Mouse (Mus musculus) cortical plate, adult 2 months (tissue): ENCODE measurements around the gene Nle1. TPM values are rescaled to one million over a fixed set of nuclear protein-coding genes. Genes with fewer than 3 reads are reported as not detected.
A peak's percentile ranks its signal among the peaks of the same experiment; 100 is the strongest.

ENCODE experiments used
- H3K27ac ChIP-seq: fragments of 200-500 bp; 2 replicates; pipeline ENCODE4 v1.5.1; 2012; ENCODE audit warnings: low read length, control low read depth, inconsistent platforms; ENCODE audit not compliant: insufficient read depth
- H3K4me1 ChIP-seq: fragments of 200-500 bp; 2 replicates; pipeline ENCODE4 v1.6.1; 2011; ENCODE audit warnings: low read length; ENCODE audit not compliant: control insufficient read depth, insufficient read depth
- H3K4me3 ChIP-seq: fragments of 200-500 bp; 2 replicates; pipeline ENCODE4 v1.5.1; 2011; ENCODE audit warnings: mild to moderate bottlenecking, low read length, control low read depth; ENCODE audit not compliant: insufficient read depth
- CTCF ChIP-seq: fragments of 200-500 bp; IDR thresholded peaks from 2 replicates; pipeline ENCODE4 v1.5.1; 2011; ENCODE audit warnings: mild to moderate bottlenecking, control low read depth, low read length; ENCODE audit not compliant: insufficient read depth; ENCODE audit errors: extremely low read depth
- POLR2A ChIP-seq: fragments of 200-500 bp; IDR thresholded peaks from 2 replicates; pipeline ENCODE4 v1.6.1; 2011; ENCODE audit warnings: mild to moderate bottlenecking, low read length, control low read depth; ENCODE audit not compliant: insufficient read depth; ENCODE audit errors: extremely low read depth
- polyA plus RNA-seq: library from polyadenylated mRNA; depleted of rRNA; stranded (reverse); fragments of >200 nt; gene quantifications from 2 replicates; pipeline ENCODE4 v1.2.3, GENCODE M21; 2012; rRNA removed

Nle1 gene
- polyA plus RNA-seq: 36.8 and 39.6 TPM in 2 replicates

DNA sequence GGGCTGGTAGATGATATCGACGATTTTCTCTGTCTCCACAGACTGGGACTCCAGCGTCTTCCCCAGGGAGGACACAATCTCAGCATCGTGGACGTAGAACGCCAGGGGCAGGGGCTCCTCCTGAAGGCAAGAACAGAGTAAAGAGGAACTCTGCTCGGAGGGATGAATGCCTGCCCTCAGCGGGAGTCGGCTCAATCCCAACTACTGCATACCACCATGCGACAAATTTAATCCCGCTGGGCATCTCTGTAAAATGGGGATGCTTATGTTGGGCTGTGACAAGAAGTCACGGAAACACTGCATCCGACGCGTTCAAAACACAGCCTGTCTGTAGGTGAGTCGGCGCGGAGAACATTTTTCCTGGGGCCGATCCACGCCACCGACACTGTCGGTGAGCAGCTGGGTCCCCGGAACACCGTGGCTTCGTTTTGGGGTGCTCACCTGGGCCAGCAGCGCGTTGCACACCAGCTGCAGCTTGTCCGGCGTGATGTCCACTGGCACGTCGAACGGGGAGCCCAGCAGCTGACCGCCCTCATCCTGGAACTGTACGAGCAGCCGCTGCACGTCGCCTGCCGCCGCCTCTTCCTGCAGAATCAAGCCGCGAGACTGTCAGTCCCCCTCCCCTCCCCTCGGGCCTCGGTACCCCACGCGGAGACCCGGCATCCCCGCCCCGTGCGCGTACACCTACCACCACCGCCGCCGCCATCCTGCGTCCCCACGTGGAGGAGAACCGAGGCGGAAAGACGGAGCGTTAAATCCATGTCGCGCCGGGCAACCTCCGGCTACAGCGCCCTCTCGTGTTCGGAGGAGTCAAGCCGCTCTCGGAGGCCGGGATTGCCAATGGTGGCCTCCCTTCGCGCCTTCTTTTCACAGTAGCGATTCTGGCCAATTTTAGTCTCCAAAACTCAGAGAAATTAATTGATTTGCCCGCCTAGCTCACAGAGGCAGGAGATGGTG is at the start of gene Nle1:
TSS of gene Nle1 (minus strand) at position 761 of the 957 bp plus-strand sequence.
- TF ChIP-seq POLR2A (0 out of 2 replicates have a peak, but pooled peaks have one; percentile 48), CTCF (peak; percentile 76)
- Histone ChIP-seq H3K4me3 (peak within 1 kb of the TSS; percentile 82), H3K27ac (no peak within 1 kb of the TSS), H3K4me1 (peaks cover 4% of the 10 kb centered on the region)

DNA sequence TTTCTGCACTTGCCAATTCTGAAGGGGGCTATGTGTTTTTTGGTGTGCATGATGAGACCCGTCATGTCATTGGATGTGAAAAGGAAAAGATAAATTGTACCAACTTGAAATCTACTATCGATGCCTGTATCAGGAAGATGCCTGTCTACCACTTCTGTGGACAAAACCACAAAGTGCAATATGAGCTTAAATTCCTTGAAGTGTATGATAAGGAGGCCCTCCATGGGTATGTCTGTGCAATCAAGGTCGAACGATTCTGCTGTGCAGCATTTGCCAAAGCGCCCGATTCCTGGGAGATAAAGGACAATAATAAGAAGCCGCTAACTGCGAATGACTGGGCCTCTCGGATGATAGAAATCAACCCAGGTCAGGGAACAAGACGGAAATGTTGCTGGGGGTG is 48.7 kb upstream of the Nle1 start:
- Histone ChIP-seq H3K4me3 (no peak overlapping the region), H3K27ac (no peak overlapping the region), H3K4me1 (no peaks in the 10 kb centered on the region)
- TF ChIP-seq CTCF: no peak
- TF ChIP-seq POLR2A: no peak

DNA sequence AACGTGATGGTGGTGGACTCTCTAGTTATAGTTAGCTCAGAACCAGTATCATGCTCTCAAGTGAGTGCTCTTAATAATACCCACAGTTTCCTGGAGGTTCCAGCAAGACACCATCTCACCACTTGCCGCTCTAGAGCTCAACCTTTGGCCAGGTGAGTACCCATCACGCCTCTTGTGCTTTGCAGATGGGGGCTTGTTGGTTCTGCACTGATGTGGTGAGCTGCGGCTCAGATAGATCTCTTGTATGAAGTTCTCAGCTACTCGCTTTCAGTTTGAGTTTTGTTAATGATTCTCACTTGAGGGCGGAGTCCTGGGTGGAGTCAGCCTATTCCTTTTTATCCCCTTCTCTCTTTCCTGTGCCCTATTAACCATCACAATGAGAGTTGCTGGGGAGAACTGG is 46.4 kb upstream of the Nle1 start:
- no peak for TF ChIP-seq CTCF
- TF ChIP-seq POLR2A: no peak
- no peak overlapping the region for H3K27ac ChIP-seq
- H3K4me1 ChIP-seq: no peaks in the 10 kb centered on the region
- H3K4me3 ChIP-seq: no peak overlapping the region

DNA sequence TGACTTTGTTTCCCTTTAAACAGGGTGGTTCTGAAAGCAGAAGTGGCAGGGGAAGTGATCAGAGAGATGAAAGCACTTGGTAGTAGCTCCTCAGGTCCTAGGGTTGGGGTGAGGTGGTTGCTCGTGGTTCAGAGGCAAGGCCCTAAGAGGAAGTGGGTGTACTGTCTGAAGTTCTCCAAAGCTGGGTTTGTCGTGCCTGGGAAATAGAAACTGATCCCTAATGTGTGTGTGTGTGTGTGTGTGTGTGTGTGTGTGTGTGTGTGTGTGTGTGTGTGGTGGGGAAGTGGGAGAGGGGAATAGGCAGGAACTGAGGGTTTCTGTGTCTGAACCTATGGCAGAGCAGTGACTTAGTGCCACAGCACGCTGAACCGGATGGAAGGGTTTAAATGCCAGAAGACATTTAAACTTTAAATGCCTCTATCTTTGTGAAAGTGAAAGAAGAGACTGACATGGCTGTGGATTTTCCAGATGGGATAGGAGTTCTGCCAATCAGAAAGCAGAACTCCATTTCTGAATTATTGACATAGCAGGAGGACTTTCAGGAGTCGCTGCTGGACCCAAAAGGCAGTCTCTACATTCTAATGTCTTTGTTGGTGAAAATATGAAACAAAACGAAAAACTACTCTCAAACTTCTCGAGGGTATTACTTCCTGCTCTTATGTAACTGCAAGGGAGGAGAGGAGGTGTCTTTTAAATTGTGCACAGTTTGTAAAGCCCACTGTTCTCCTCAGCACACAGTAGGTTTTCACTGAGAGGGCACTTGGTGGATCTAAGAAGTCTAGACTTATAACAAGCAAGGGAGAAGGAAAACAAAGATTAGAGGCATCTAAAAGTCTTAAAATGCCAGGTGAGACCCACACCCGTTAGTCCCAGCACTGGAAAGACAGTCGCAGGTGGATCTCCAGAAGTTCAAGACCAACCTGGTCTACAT is 44.7 kb upstream of the Nle1 start:
- no peaks in the 10 kb centered on the region for H3K4me1 ChIP-seq
- peak overlapping the region; percentile 8; the same call in 1 of the 2 replicates for H3K4me3 ChIP-seq
- H3K27ac ChIP-seq: no peak overlapping the region
- no peak for TF ChIP-seq CTCF
- TF ChIP-seq POLR2A: no peak

DNA sequence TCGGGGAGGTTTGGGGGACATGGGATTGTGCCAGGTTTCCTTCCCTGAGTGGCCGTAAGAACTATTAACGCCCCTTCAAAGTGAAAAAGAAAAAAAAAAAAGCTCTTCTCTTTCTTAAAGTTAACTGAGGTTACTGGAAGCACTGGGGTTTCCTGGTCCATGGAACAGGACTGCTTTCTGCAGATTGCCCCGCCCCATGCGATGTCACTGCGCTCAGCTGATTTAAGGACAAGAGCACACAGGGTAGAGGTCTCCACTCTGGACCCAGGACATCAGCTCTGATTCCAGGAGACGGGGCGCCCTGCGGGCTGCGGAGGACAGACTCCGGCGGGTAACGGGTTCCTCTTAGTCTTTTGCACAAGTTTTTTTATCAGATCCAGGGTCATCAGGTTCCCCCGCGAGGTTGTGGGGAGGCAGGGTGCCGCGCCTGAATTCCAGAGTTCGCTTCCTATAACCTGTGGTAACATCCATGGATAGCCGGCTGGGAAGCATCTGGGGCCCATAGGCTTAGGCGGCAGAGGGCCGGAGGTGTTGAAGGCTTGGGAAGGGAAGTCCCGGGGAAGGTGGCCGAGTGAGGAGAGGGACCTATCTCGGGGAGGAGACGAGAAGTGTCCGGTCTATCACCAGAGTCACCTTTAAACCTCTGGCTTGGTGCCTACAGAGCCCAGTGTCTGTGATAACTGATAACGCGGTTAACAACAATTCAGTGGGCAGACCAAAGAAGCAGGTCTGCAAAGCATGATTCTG is 43.8 kb upstream of the Nle1 start:
- TF ChIP-seq CTCF (no peak), POLR2A (no peak)
- peak overlapping the region; percentile 8 for H3K4me3 ChIP-seq
- no peaks in the 10 kb centered on the region for H3K4me1 ChIP-seq
- H3K27ac ChIP-seq: no peak overlapping the region; the same call in 1 of the 2 replicates

DNA sequence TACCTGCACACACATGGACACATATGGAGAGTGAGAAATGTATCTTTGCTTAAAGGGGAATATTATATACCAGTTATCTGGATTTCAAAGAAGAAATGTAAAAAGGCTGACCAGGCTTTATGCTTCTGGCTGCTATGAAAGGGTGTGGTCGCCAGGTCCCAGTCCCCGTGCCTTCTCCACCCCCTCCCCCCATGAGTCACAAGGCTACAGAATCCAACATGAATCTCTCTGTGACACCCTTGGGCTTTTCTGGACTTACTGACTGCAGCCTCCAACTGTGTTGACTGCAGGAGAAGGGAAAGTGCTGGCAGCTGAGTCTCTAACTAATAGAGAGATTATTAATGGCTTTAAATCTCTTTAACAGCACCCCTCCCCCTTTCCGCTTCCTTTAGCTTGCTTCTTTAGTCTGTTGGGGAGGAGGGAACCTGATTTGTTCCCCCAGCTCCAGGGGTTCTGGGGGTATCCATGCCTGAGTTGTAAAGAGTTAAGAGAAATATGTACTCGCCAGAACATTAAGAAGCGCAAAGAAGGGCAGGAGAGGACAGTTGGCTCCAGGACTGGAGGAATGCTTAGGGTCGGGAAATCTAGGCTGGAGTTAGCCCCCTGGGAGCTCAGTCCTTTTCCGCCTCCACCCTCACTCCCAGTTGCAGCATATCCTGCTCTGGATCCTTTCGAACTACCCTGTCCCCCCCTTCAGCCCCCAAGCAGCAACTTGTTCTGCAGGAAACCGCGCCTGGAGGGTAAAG is 42.7 kb upstream of the Nle1 start, which contains the start of gene Slfn5:
TSS of gene Slfn5 (plus strand) at position 614 of the 746 bp plus-strand sequence.
- H3K4me1 ChIP-seq: no peaks in the 10 kb centered on the region
- H3K27ac ChIP-seq: peak within 1 kb of the TSS; percentile 51; the same call in 1 of the 2 replicates
- TF ChIP-seq POLR2A (no peak), CTCF (no peak)
- peak within 1 kb of the TSS; percentile 8 for H3K4me3 ChIP-seq

DNA sequence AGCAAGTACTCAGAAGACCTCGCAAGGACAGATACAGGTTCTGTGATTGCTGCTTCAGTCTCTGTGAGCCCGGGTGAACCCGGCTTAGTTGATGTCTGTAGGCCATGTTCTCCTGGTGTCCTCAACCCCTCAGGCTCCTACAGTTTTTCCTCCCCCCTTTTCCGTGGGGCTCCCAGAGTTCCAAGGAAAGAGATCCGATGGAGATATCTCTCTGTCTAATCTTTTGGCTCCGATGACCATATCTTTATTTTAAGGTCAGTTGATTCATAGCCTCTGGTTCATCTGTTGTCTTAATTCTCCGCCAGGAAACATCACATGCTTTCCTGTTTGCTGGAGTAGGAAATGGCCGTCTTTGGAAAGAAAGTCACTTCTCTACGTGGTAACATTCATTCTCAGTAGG is 40.8 kb upstream of the Nle1 start:
- H3K4me1 ChIP-seq: no peaks in the 10 kb centered on the region
- TF ChIP-seq POLR2A: no peak
- no peak for TF ChIP-seq CTCF
- no peak overlapping the region for H3K4me3 ChIP-seq

DNA sequence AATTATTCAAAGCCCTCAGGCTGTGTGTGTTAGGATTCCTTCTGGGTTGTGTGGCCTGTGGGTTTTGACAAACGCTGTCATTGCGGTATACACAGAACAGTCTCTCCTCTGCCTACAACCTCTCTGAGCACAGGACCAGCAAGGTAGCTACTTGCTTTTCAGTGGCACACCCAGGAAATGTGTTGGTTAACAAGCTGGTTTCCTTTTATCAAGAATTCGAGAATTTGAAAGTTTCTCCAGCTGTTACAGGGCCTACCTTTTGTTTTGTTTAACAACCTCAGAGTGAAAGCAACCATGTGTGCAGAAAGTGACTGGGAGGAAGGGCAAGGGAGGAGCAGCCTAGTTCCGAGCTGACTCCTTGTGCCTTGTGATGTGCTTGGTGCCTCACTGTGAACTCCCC is 39.2 kb upstream of the Nle1 start:
- H3K4me3 ChIP-seq: no peak overlapping the region
- TF ChIP-seq POLR2A: no peak
- TF ChIP-seq CTCF: no peak
- no peaks in the 10 kb centered on the region for H3K4me1 ChIP-seq
- no peak overlapping the region for H3K27ac ChIP-seq

More for the DNA sequence above, 40.8 kb upstream of the Nle1 start:
- H3K27ac ChIP-seq: no peak overlapping the region

DNA sequence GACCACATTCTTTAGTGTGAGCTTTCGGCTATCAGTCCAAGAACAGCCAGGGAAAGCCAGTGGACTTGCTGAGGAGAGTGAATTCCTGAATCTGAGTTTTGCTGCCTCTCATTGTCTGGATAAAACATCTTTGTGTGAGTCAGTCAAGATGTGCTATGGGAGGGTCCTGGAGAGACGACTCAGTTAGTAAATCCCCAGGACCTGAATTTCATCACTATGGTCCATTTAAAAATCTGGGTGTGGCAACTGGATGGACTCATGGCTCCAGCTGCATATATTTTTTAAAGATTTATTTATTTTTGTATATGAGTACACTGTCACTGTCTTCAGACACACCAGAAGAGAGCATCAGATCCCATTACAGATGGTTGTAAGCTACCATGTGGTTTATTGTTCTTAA is 37.4 kb upstream of the Nle1 start:
- H3K27ac ChIP-seq: no peak overlapping the region
- no peak for TF ChIP-seq POLR2A
- TF ChIP-seq CTCF: no peak
- no peaks in the 10 kb centered on the region for H3K4me1 ChIP-seq
- no peak overlapping the region for H3K4me3 ChIP-seq
